Mouse (Mus musculus): ENCODE measurements at regions not wholly inside any gene's neighbourhood (a gene's known extent, or its start where the extent isn't known, plus 50 kb on each side); places are given as distances from the start of the nearest gene placed in this dataset.

GRCm38 (mm10) chr2:106256012-106256411 is 252.7 kb upstream of the Dnajc24 start:
- no peaks in the 10 kb centered on the region for H3K9me3 ChIP-seq
- no peaks in the 10 kb centered on the region for H3K4me1 ChIP-seq
- no peak overlapping the region for H3K9ac ChIP-seq
- 57% methylated on average over 12 of the region's 12 CpGs for WGBS
- ATAC-seq (ENCODE audit: insufficient number of reproducible peaks, low FRiP score, low TSS enrichment, low read depth) = no peak
- no peak overlapping the region for H3K4me3 ChIP-seq
- no peaks in the 10 kb centered on the region for H3K36me3 ChIP-seq
- H3K27me3 ChIP-seq = no peaks in the 10 kb centered on the region
- H3K4me2 ChIP-seq = no peak overlapping the region
- H3K27ac ChIP-seq = no peak overlapping the region

GRCm38 (mm10) chr2:106234358-106234757 is 231.0 kb upstream of the Dnajc24 start:
- H3K36me3 ChIP-seq = no peaks in the 10 kb centered on the region
- no peak overlapping the region for H3K9ac ChIP-seq
- no peak overlapping the region for H3K4me2 ChIP-seq
- H3K9me3 ChIP-seq = no peaks in the 10 kb centered on the region
- ATAC-seq (ENCODE audit: insufficient number of reproducible peaks, low FRiP score, low TSS enrichment, low read depth) = no peak
- 68% methylated on average over 4 of the region's 4 CpGs for WGBS
- no peaks in the 10 kb centered on the region for H3K27me3 ChIP-seq
- H3K4me3 ChIP-seq = no peak overlapping the region
- no peaks in the 10 kb centered on the region for H3K4me1 ChIP-seq
- H3K27ac ChIP-seq = no peak overlapping the region

DNA sequence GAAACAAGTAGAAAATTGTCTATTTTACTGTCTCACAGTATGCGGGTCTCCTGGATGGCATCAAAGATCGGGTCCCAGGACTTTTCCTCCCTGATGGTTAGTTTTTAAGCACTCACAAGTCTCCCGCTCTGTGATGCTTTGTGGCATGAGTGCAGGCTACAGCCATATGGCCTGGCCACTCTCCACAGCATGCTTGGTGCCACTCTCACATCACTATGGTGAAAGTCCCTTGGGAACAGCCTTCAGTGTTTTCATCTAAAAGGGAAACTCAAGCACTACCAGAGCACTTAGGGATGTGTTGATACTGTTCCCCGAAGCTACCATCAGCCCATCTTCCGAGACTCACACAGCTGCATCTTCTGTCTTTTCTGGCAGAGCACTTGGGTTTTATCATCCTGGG is 227.8 kb upstream of the Dnajc24 start:
- Histone ChIP-seq H3K4me3 (no peak overlapping the region), H3K9me3 (no peaks in the 10 kb centered on the region), H3K36me3 (no peaks in the 10 kb centered on the region), H3K4me1 (no peaks in the 10 kb centered on the region), H3K27me3 (no peaks in the 10 kb centered on the region), H3K27ac (no peak overlapping the region), H3K4me2 (no peak overlapping the region), H3K9ac (no peak overlapping the region)
- WGBS = 86% methylated on average over 5 of the region's 5 CpGs
- ATAC-seq (ENCODE audit: insufficient number of reproducible peaks, low FRiP score, low TSS enrichment, low read depth) = no peak

GRCm38 (mm10) chr2:106230021-106230420 is 226.7 kb upstream of the Dnajc24 start:
- Histone ChIP-seq H3K4me1 (no peaks in the 10 kb centered on the region), H3K9me3 (no peaks in the 10 kb centered on the region), H3K4me2 (no peak overlapping the region), H3K4me3 (no peak overlapping the region), H3K36me3 (no peaks in the 10 kb centered on the region), H3K27me3 (no peaks in the 10 kb centered on the region), H3K9ac (no peak overlapping the region), H3K27ac (no peak overlapping the region)
- ATAC-seq (ENCODE audit: insufficient number of reproducible peaks, low FRiP score, low TSS enrichment, low read depth) = no peak
- WGBS = 69% methylated on average over 3 of the region's 3 CpGs

DNA sequence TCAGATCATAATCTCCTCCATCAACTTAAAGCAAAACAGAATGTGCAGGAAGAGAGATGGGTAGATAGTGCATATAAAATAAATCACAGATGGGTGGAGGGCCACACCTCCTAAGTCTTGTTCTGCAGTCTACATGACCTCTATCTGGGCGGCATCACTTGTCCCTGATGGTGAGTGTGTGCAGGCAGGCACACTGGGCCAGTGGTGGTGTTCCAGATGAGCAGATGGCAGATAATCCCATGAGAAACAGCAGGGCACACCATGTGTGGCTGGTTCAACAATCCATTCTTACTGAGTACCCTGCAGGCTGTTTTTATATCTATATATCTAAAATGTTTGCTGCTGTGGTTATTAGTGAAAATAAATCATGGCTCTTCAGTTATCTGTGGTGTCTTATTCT is 224.9 kb upstream of the Dnajc24 start:
- no peaks in the 10 kb centered on the region for H3K36me3 ChIP-seq
- no peak overlapping the region for H3K27ac ChIP-seq
- H3K9me3 ChIP-seq = no peaks in the 10 kb centered on the region
- no peak overlapping the region for H3K4me3 ChIP-seq
- H3K27me3 ChIP-seq = no peaks in the 10 kb centered on the region
- no peak overlapping the region for H3K4me2 ChIP-seq
- no peak for ATAC-seq (ENCODE audit: insufficient number of reproducible peaks, low FRiP score, low TSS enrichment, low read depth)
- no peak overlapping the region for H3K9ac ChIP-seq
- H3K4me1 ChIP-seq = no peaks in the 10 kb centered on the region
- WGBS = 57% methylated on average over 1 of the region's 1 CpGs

- Histone ChIP-seq H3K9me3 (no peaks in the 10 kb centered on the region), H3K9ac (no peak overlapping the region), H3K4me2 (no peak overlapping the region), H3K27me3 (no peaks in the 10 kb centered on the region), H3K4me3 (no peak overlapping the region), H3K27ac (no peak overlapping the region), H3K4me1 (no peaks in the 10 kb centered on the region), H3K36me3 (no peaks in the 10 kb centered on the region)
- no peak for ATAC-seq (ENCODE audit: insufficient number of reproducible peaks, low FRiP score, low TSS enrichment, low read depth)
- 82% methylated on average over 3 of the region's 3 CpGs for WGBS
Measured at GRCm38 (mm10) chr2:106216169-106216568, 212.8 kb upstream of the Dnajc24 start.

GRCm38 (mm10) chr2:106213740-106214139 is 210.4 kb upstream of the Dnajc24 start:
- H3K9ac ChIP-seq = no peak overlapping the region
- 77% methylated on average over 4 of the region's 4 CpGs for WGBS
- no peaks in the 10 kb centered on the region for H3K9me3 ChIP-seq
- H3K27ac ChIP-seq = no peak overlapping the region
- H3K4me3 ChIP-seq = no peak overlapping the region
- no peaks in the 10 kb centered on the region for H3K36me3 ChIP-seq
- no peaks in the 10 kb centered on the region for H3K4me1 ChIP-seq
- H3K27me3 ChIP-seq = no peaks in the 10 kb centered on the region
- ATAC-seq (ENCODE audit: insufficient number of reproducible peaks, low FRiP score, low TSS enrichment, low read depth) = no peak
- no peak overlapping the region for H3K4me2 ChIP-seq

- WGBS = 71% methylated on average over 1 of the region's 1 CpGs
- H3K9ac ChIP-seq = no peak overlapping the region
- no peak for ATAC-seq (ENCODE audit: insufficient number of reproducible peaks, low FRiP score, low TSS enrichment, low read depth)
Measured at GRCm38 (mm10) chr2:106210773-106211172, 207.4 kb upstream of the Dnajc24 start.

DNA sequence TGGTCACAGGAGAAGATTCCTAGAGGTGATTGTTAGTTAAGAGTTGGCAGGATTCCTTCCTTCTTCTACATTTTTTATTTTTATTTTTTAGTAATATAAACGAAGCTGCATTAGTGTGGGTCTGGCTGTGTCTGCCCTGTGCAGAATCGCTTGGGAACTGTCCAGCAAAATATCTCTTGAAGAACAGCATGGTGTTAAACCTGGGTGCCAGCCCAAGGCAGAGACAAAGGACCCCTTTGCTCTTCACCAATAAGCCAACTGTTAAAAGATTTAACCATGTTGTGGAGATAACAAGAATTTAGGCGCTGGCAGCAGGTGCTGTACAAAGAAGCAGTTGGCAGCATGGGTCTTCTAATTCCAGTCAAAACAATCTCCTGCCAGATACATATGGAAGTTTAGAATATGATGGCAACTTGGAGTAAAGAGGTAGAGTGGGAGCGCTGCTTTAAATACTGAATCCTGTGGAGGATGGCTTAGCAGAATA is 205.5 kb upstream of the Dnajc24 start:
- Histone ChIP-seq H3K4me3 (no peak overlapping the region), H3K4me2 (no peak overlapping the region), H3K27ac (no peak overlapping the region), H3K9me3 (no peaks in the 10 kb centered on the region), H3K27me3 (no peaks in the 10 kb centered on the region), H3K9ac (no peak overlapping the region), H3K4me1 (no peaks in the 10 kb centered on the region), H3K36me3 (no peaks in the 10 kb centered on the region)
- 75% methylated on average over 4 of the region's 4 CpGs for WGBS
- no peak for ATAC-seq (ENCODE audit: insufficient number of reproducible peaks, low FRiP score, low TSS enrichment, low read depth)

More at GRCm38 (mm10) chr2:106210773-106211172, 207.4 kb upstream of the Dnajc24 start:
- no peaks in the 10 kb centered on the region for H3K9me3 ChIP-seq
- H3K4me1 ChIP-seq = no peaks in the 10 kb centered on the region
- H3K4me2 ChIP-seq = no peak overlapping the region
- H3K4me3 ChIP-seq = no peak overlapping the region
- no peak overlapping the region for H3K27ac ChIP-seq
- no peaks in the 10 kb centered on the region for H3K27me3 ChIP-seq
- H3K36me3 ChIP-seq = no peaks in the 10 kb centered on the region

DNA sequence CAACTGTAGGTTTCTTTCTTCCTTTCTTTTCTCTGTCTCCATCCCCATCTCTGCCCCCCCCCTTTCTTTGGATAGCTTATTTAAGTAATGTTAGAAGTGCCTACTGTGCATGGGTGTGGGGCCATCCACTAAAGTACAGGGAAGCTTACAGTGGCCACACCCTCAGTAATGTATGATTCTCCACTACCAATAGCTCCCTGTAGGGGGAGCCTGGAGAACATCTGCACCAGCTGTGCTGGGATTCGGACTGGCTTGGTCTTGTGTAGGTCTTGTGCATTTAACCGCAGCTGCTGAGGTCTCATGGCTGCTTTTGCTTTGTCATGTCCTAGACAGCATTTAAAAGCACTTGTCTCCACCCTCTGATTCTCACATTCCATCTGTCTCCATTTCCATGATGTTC is 196.8 kb upstream of the Dnajc24 start:
- 93% methylated on average over 2 of the region's 2 CpGs for WGBS
- H3K4me3 ChIP-seq = no peak overlapping the region
- no peaks in the 10 kb centered on the region for H3K9me3 ChIP-seq
- H3K4me1 ChIP-seq = no peaks in the 10 kb centered on the region
- H3K36me3 ChIP-seq = no peaks in the 10 kb centered on the region
- no peak overlapping the region for H3K27ac ChIP-seq
- no peak overlapping the region for H3K4me2 ChIP-seq
- no peaks in the 10 kb centered on the region for H3K27me3 ChIP-seq
- no peak overlapping the region for H3K9ac ChIP-seq
- ATAC-seq (ENCODE audit: insufficient number of reproducible peaks, low FRiP score, low TSS enrichment, low read depth) = no peak

DNA sequence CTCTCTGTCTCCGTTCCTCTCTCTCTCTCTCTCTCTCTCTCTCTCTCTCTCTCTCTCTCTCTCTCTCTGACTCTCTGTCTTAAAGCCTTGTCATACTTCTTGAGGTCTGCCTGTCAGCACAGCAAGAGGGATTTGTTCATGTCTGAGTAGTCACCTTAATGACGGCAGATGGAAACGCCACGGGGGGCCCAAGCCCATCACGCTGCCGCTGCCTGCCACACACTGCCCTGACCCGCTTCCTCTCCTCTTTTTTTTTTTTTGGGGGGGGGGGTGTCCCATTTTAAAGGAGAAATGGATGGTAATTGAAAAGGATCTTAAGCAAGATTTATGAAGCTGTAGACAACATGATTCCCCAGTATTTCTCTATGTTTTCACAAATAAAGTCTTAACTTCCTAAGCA is 191.8 kb upstream of the Dnajc24 start:
- H3K9ac ChIP-seq = no peak overlapping the region
- H3K4me2 ChIP-seq = no peak overlapping the region
- no peaks in the 10 kb centered on the region for H3K9me3 ChIP-seq
- no peaks in the 10 kb centered on the region for H3K27me3 ChIP-seq
- no peak overlapping the region for H3K4me3 ChIP-seq
- 12% methylated on average over 7 of the region's 7 CpGs for WGBS
- ATAC-seq (ENCODE audit: insufficient number of reproducible peaks, low FRiP score, low TSS enrichment, low read depth) = no peak
- no peak overlapping the region for H3K27ac ChIP-seq
- peaks cover 2% of the 10 kb centered on the region; the same call in 1 of the 2 replicates for H3K4me1 ChIP-seq
- H3K36me3 ChIP-seq = no peaks in the 10 kb centered on the region

- no peak for ATAC-seq (ENCODE audit: insufficient number of reproducible peaks, low FRiP score, low TSS enrichment, low read depth)
- H3K9ac ChIP-seq = no peak overlapping the region
Measured at GRCm38 (mm10) chr2:106194369-106195023, 191.1 kb upstream of the Dnajc24 start.

More at GRCm38 (mm10) chr2:106194369-106195023, 191.1 kb upstream of the Dnajc24 start:
- WGBS = 10% methylated on average over 14 of the region's 14 CpGs
- no peaks in the 10 kb centered on the region for H3K36me3 ChIP-seq
- peaks cover 2% of the 10 kb centered on the region; the same call in 1 of the 2 replicates for H3K4me1 ChIP-seq
- H3K27ac ChIP-seq = no peak overlapping the region
- H3K4me2 ChIP-seq = peak overlapping the region; percentile 56
- H3K27me3 ChIP-seq = no peaks in the 10 kb centered on the region
- H3K4me3 ChIP-seq = peak overlapping the region; percentile 29
- no peaks in the 10 kb centered on the region for H3K9me3 ChIP-seq
